Mouse (Mus musculus) cortical plate, adult 2 months (tissue): ENCODE results near the gene Fbxw2.

ENCODE experiments used
- CTCF ChIP-seq: fragments of 200-500 bp; IDR thresholded peaks from 2 replicates; pipeline ENCODE4 v1.5.1; 2011; ENCODE audit warnings: mild to moderate bottlenecking, control low read depth, low read length; ENCODE audit not compliant: insufficient read depth; ENCODE audit errors: extremely low read depth
- POLR2A ChIP-seq: fragments of 200-500 bp; IDR thresholded peaks from 2 replicates; pipeline ENCODE4 v1.6.1; 2011; ENCODE audit warnings: mild to moderate bottlenecking, low read length, control low read depth; ENCODE audit not compliant: insufficient read depth; ENCODE audit errors: extremely low read depth

GRCm38 (mm10) chr2:34833624-34834023 is 7.5 kb upstream of the Fbxw2 start:
- TF ChIP-seq POLR2A: no peak
- no peak for TF ChIP-seq CTCF
